ENCODE assay signal across 8 mouse cellular contexts in genomic region chr7:43894836-43895235, GRCm38 (mm10). TPM values are rescaled to one million over a fixed set of nuclear protein-coding genes. Genes with fewer than 3 reads are reported as not detected.
DNase-seq lines count a peak whose midpoint lies in the region; ATAC-seq and TF ChIP-seq lines count a peak whose summit lies in the region.

No protein-coding gene starts in this region.

- no peaks in the 10 kb centered on the region for H3K36me3 ChIP-seq in embryonic facial prominence, embryonic 12.5 days
- H3K36me3 ChIP-seq in heart, adult 2 months (ENCODE audit: control insufficient read depth, insufficient read depth, low read length): no peaks in the 10 kb centered on the region
- no peaks in the 10 kb centered on the region for H3K36me3 ChIP-seq in kidney, adult 2 months (ENCODE audit: control insufficient read depth, insufficient read depth, low read length)
- H3K36me3 ChIP-seq in limb, embryonic 10.5 days: no peaks in the 10 kb centered on the region
- no peaks in the 10 kb centered on the region for H3K36me3 ChIP-seq in midbrain, embryonic 15.5 days (replicated peaks)

- H3K4me2 ChIP-seq in embryonic facial prominence, embryonic 12.5 days (replicated peaks): no peak overlapping the region
- no peak overlapping the region for H3K4me2 ChIP-seq in midbrain, embryonic 15.5 days

- no peak overlapping the region for H3K9ac ChIP-seq in embryonic facial prominence, embryonic 12.5 days
- no peak overlapping the region for H3K9ac ChIP-seq in heart, adult 2 months (ENCODE audit: low read depth, low read length)
- H3K9ac ChIP-seq in midbrain, embryonic 15.5 days: no peak overlapping the region

- peak; percentile 21 for DNase-seq in 3134 (ENCODE audit: extremely low read depth, insufficient read length, low spot score)
- DNase-seq in adrenal gland, postnatal 36 days: peak; percentile 85 to 86
- peak; percentile 76 to 83 for DNase-seq in heart, adult 2 months
- DNase-seq in kidney, adult 2 months: peak; percentile 90
- DNase-seq in limb, embryonic 10.5 days (ENCODE audit: low spot score): peak; percentile 85
- peak; percentile 19 to 73 for DNase-seq in spleen, adult 18-20 months

- peak; percentile 95 for TF ChIP-seq CTCF in heart, adult 2 months (IDR thresholded peaks at IDR 0.05)
- peak; percentile 96 for TF ChIP-seq CTCF in kidney, adult 2 months (conservative IDR thresholded peaks at IDR 0.05; ENCODE audit: insufficient read depth, insufficient read length, low read depth, low read length)

- 11% methylated on average over 1 of the region's 1 CpGs for WGBS in embryonic facial prominence, embryonic 12.5 days
- 5% methylated on average over 1 of the region's 1 CpGs for WGBS in heart, adult 2 months
- WGBS in kidney, adult 2 months: 5% methylated on average over 1 of the region's 1 CpGs
- 15% methylated on average over 1 of the region's 1 CpGs for WGBS in limb, embryonic 10.5 days
- 5% methylated on average over 1 of the region's 1 CpGs for WGBS in midbrain, embryonic 15.5 days

- no peak overlapping the region for H3K4me3 ChIP-seq in embryonic facial prominence, embryonic 12.5 days
- H3K4me3 ChIP-seq in heart, adult 2 months: no peak overlapping the region
- no peak overlapping the region for H3K4me3 ChIP-seq in kidney, adult 2 months (ENCODE audit: insufficient read depth, low read depth, low read length)
- no peak overlapping the region for H3K4me3 ChIP-seq in limb, embryonic 10.5 days
- H3K4me3 ChIP-seq in midbrain, embryonic 15.5 days: no peak overlapping the region

- H3K79me2 ChIP-seq in heart, adult 2 months (replicated peaks; ENCODE audit: control insufficient read depth, insufficient read depth, low read length): no peaks in the 10 kb centered on the region

- H3K4me1 ChIP-seq in embryonic facial prominence, embryonic 12.5 days: no peaks in the 10 kb centered on the region
- H3K4me1 ChIP-seq in heart, adult 2 months (ENCODE audit: control insufficient read depth, insufficient read depth, low read length): no peaks in the 10 kb centered on the region
- no peaks in the 10 kb centered on the region for H3K4me1 ChIP-seq in kidney, adult 2 months (ENCODE audit: control insufficient read depth, insufficient read depth, low read length)
- 0 out of 2 replicates have a peak, but pooled peaks cover 5% of the 10 kb centered on the region for H3K4me1 ChIP-seq in limb, embryonic 10.5 days
- H3K4me1 ChIP-seq in midbrain, embryonic 15.5 days: no peaks in the 10 kb centered on the region

- peak; percentile 55; the same call in 1 of the 2 replicates for TF ChIP-seq EP300 in heart, adult 2 months (IDR thresholded peaks at IDR 0.05; ENCODE audit: insufficient read depth, low read depth, low read length)

- TF ChIP-seq POLR2A in heart, adult 2 months (IDR thresholded peaks at IDR 0.05; ENCODE audit: insufficient read depth, low read depth, low read length): no peak
- no peak for TF ChIP-seq POLR2A in kidney, adult 2 months (IDR thresholded peaks at IDR 0.05; ENCODE audit: low read depth, low read length)

- H3K27ac ChIP-seq in embryonic facial prominence, embryonic 12.5 days: no peak overlapping the region
- H3K27ac ChIP-seq in heart, adult 2 months: no peak overlapping the region
- H3K27ac ChIP-seq in kidney, adult 2 months (ENCODE audit: insufficient read depth, low read depth, low read length): no peak overlapping the region
- no peak overlapping the region for H3K27ac ChIP-seq in limb, embryonic 10.5 days
- no peak overlapping the region for H3K27ac ChIP-seq in midbrain, embryonic 15.5 days

- no peaks in the 10 kb centered on the region for H3K9me3 ChIP-seq in embryonic facial prominence, embryonic 12.5 days
- H3K9me3 ChIP-seq in limb, embryonic 10.5 days (replicated peaks): no peaks in the 10 kb centered on the region
- H3K9me3 ChIP-seq in midbrain, embryonic 15.5 days: no peaks in the 10 kb centered on the region

- H3K27me3 ChIP-seq in embryonic facial prominence, embryonic 12.5 days: no peaks in the 10 kb centered on the region
- no peaks in the 10 kb centered on the region for H3K27me3 ChIP-seq in heart, adult 2 months (ENCODE audit: control insufficient read depth, insufficient read depth, low read length)
- H3K27me3 ChIP-seq in kidney, adult 2 months (replicated peaks; ENCODE audit: control insufficient read depth, insufficient read depth, low read length): no peaks in the 10 kb centered on the region
- no peaks in the 10 kb centered on the region for H3K27me3 ChIP-seq in limb, embryonic 10.5 days (ENCODE audit: low read depth, poor library complexity, severe bottlenecking)
- H3K27me3 ChIP-seq in midbrain, embryonic 15.5 days (replicated peaks): no peaks in the 10 kb centered on the region

- intact Hi-C loops in heart, adult 2 months (cut with DNase I): loop anchor here (1.0 to 10.0 kb wide), 5 partner anchors 22 to 472 kb away; no protein-coding TSS in a partner anchor

- ATAC-seq in embryonic facial prominence, embryonic 12.5 days (ENCODE audit: insufficient number of reproducible peaks, insufficient read depth, low FRiP score, low TSS enrichment): peak; percentile 89
- ATAC-seq in midbrain, embryonic 15.5 days (replicated peaks): peak; percentile 98

RNA-seq across cellular contexts. Expression of gene Klk4, which starts 13.9 kb away (rescaled TPM):
- total RNA-seq in adrenal gland, postnatal 36 days (2021): not detected
- polyA plus RNA-seq in embryonic facial prominence, embryonic 12.5 days (2016; fragmentation: Nextera tagmentation; extraction: Ambion mirVana): 0.38 TPM in 1 of 2 replicates, not detected in the other
- not detected for total RNA-seq in heart, adult 2 months (2021)
- polyA plus RNA-seq in heart, adult 2 months (2012; rRNA removed): not detected in 2 replicates
- polyA plus RNA-seq in kidney, adult 2 months (2012; rRNA removed): not detected in 2 replicates
- not detected in 2 replicates for polyA plus RNA-seq in limb, embryonic 10.5 days (2016; fragmentation: Nextera tagmentation; extraction: Ambion mirVana)
- polyA plus RNA-seq in midbrain, embryonic 15.5 days (2015; fragmentation: Nextera tagmentation; extraction: Ambion mirVana): 0.18 TPM in 1 of 2 replicates, not detected in the other

RNA-seq across cellular contexts. Expression of gene Klk15, which starts 38.7 kb away (rescaled TPM):
- not detected for total RNA-seq in adrenal gland, postnatal 36 days (2021)
- polyA plus RNA-seq in embryonic facial prominence, embryonic 12.5 days (2016; fragmentation: Nextera tagmentation; extraction: Ambion mirVana): not detected in 2 replicates
- not detected for total RNA-seq in heart, adult 2 months (2021)
- polyA plus RNA-seq in heart, adult 2 months (2012; rRNA removed): not detected in 2 replicates
- polyA plus RNA-seq in kidney, adult 2 months (2012; rRNA removed): 0.09 and 0.19 TPM in 2 replicates
- polyA plus RNA-seq in limb, embryonic 10.5 days (2016; fragmentation: Nextera tagmentation; extraction: Ambion mirVana): 0.18 TPM in 1 of 2 replicates, not detected in the other
- polyA plus RNA-seq in midbrain, embryonic 15.5 days (2015; fragmentation: Nextera tagmentation; extraction: Ambion mirVana): not detected in 2 replicates

RNA-seq across cellular contexts. Expression of gene Klk5, which starts 53.1 kb away (rescaled TPM):
- total RNA-seq in adrenal gland, postnatal 36 days (2021): not detected
- polyA plus RNA-seq in embryonic facial prominence, embryonic 12.5 days (2016; fragmentation: Nextera tagmentation; extraction: Ambion mirVana): 0.18 TPM in 1 of 2 replicates, not detected in the other
- total RNA-seq in heart, adult 2 months (2021): not detected
- not detected in 2 replicates for polyA plus RNA-seq in heart, adult 2 months (2012; rRNA removed)
- polyA plus RNA-seq in kidney, adult 2 months (2012; rRNA removed): not detected in 2 replicates
- polyA plus RNA-seq in limb, embryonic 10.5 days (2016; fragmentation: Nextera tagmentation; extraction: Ambion mirVana): not detected in 2 replicates
- not detected in 2 replicates for polyA plus RNA-seq in midbrain, embryonic 15.5 days (2015; fragmentation: Nextera tagmentation; extraction: Ambion mirVana)

RNA-seq across cellular contexts. Expression of gene Klk1b8, which starts 55.6 kb away (rescaled TPM):
- total RNA-seq in adrenal gland, postnatal 36 days (2021): not detected
- polyA plus RNA-seq in embryonic facial prominence, embryonic 12.5 days (2016; fragmentation: Nextera tagmentation; extraction: Ambion mirVana): not detected in 2 replicates
- not detected for total RNA-seq in heart, adult 2 months (2021)
- polyA plus RNA-seq in heart, adult 2 months (2012; rRNA removed): not detected in 2 replicates
- 1.0 and 1.1 TPM in 2 replicates for polyA plus RNA-seq in kidney, adult 2 months (2012; rRNA removed)
- polyA plus RNA-seq in limb, embryonic 10.5 days (2016; fragmentation: Nextera tagmentation; extraction: Ambion mirVana): not detected in 2 replicates
- not detected in 2 replicates for polyA plus RNA-seq in midbrain, embryonic 15.5 days (2015; fragmentation: Nextera tagmentation; extraction: Ambion mirVana)

Comparison
In these comparisons a context has a peak if more than half of its experiments do, and no peak if none do; other contexts are left out.
1. DNase-seq: peak in every context shown above with its lines; median percentile 90 in kidney, adult 2 months; 86 in adrenal gland, postnatal 36 days; 85 in limb, embryonic 10.5 days; 80 in heart, adult 2 months; 46 in spleen, adult 18-20 months; 21 in 3134.